Mouse (Mus musculus): Measurements from ENCODE around the gene Irf5. TPM values are rescaled to one million over a fixed set of nuclear protein-coding genes. Genes with fewer than 3 reads are reported as not detected.

The Irf5 gene
- polyA plus RNA-seq, 1 experiment from 2014 or later, result 8.5 TPM

GRCm38 (mm10) chr6:29580770-29581169 lies 54.3 kb downstream of the Irf5 start:
- peaks cover 12% of the 10 kb centered on the region for H3K36me3 ChIP-seq (ENCODE audit: control insufficient read depth, insufficient read depth, low read length)
- H3K27me3 ChIP-seq (replicated peaks; ENCODE audit: control insufficient read depth, insufficient read depth, low read length), result no peaks in the 10 kb centered on the region
- no peak overlapping the region for H3K27ac ChIP-seq (ENCODE audit: low read length)
- H3K9me3 ChIP-seq (ENCODE audit: control insufficient read depth, low read length), result no peaks in the 10 kb centered on the region
- no peak overlapping the region for H3K4me2 ChIP-seq (ENCODE audit: low read depth, low read length)
- no peaks in the 10 kb centered on the region for H3K4me1 ChIP-seq (ENCODE audit: control insufficient read depth, insufficient read depth, low read length)
- H3K9ac ChIP-seq (ENCODE audit: low read depth, low read length), result no peak overlapping the region
- no peak for ATAC-seq
- WGBS, result 88% methylated on average over 1 of the region's 1 CpGs
- no peak overlapping the region for H3K4me3 ChIP-seq (ENCODE audit: low read length)

- H3K4me1 ChIP-seq (ENCODE audit: control insufficient read depth, insufficient read depth, low read length), result no peaks in the 10 kb centered on the region
- H3K27ac ChIP-seq (ENCODE audit: low read length), result no peak overlapping the region
- no peak for ATAC-seq
- H3K9me3 ChIP-seq (ENCODE audit: control insufficient read depth, low read length), result no peaks in the 10 kb centered on the region
- no peaks in the 10 kb centered on the region for H3K27me3 ChIP-seq (replicated peaks; ENCODE audit: control insufficient read depth, insufficient read depth, low read length)
- H3K4me3 ChIP-seq (ENCODE audit: low read length), result no peak overlapping the region
- 93% methylated on average over 3 of the region's 3 CpGs for WGBS
- H3K4me2 ChIP-seq (ENCODE audit: low read depth, low read length), result no peak overlapping the region
- peaks cover 12% of the 10 kb centered on the region for H3K36me3 ChIP-seq (ENCODE audit: control insufficient read depth, insufficient read depth, low read length)
- no peak overlapping the region for H3K9ac ChIP-seq (ENCODE audit: low read depth, low read length)
These were observed 54.8 kb downstream of the Irf5 start for GRCm38 (mm10) chr6:29581202-29581601.

Other genes starting within 250 kb of the Irf5 start
- 0.13 and 0.29 TPM in 2 replicates for gene Fam71f2, start 247.0 kb upstream of the Irf5 start, polyA plus RNA-seq (2015; fragmentation: Nextera tagmentation; extraction: Ambion mirVana)
- gene Fam71f1, start 207.5 kb upstream of the Irf5 start, polyA plus RNA-seq (2015; fragmentation: Nextera tagmentation; extraction: Ambion mirVana), result not detected in 2 replicates
- gene Calu, start 178.6 kb upstream of the Irf5 start, polyA plus RNA-seq (2015; fragmentation: Nextera tagmentation; extraction: Ambion mirVana), result 276 and 282 TPM in 2 replicates
- 0.27 and 0.40 TPM in 2 replicates for gene Opn1sw, start 138.2 kb upstream of the Irf5 start, polyA plus RNA-seq (2015; fragmentation: Nextera tagmentation; extraction: Ambion mirVana)
- 5.5 and 6.5 TPM in 2 replicates for gene Ccdc136, start 130.3 kb upstream of the Irf5 start, polyA plus RNA-seq (2015; fragmentation: Nextera tagmentation; extraction: Ambion mirVana)
- gene Flnc, start 93.4 kb upstream of the Irf5 start, polyA plus RNA-seq (2015; fragmentation: Nextera tagmentation; extraction: Ambion mirVana), result 6.1 and 7.3 TPM in 2 replicates
- gene Atp6v1f, start 58.9 kb upstream of the Irf5 start, polyA plus RNA-seq (2015; fragmentation: Nextera tagmentation; extraction: Ambion mirVana), result 358 and 362 TPM in 2 replicates
- gene Atp6v1fnb, start 55.2 kb upstream of the Irf5 start, polyA plus RNA-seq (2015; fragmentation: Nextera tagmentation; extraction: Ambion mirVana), result 0.38 TPM in 1 of 2 replicates, not detected in the other
- 10.9 and 12.0 TPM in 2 replicates for gene Kcp, start 18.7 kb upstream of the Irf5 start, polyA plus RNA-seq (2015; fragmentation: Nextera tagmentation; extraction: Ambion mirVana)
- 69.7 and 71.3 TPM in 2 replicates for gene Tnpo3, start 83.3 kb downstream of the Irf5 start, polyA plus RNA-seq (2015; fragmentation: Nextera tagmentation; extraction: Ambion mirVana)
- 0.98 and 2.6 TPM in 2 replicates for gene Tspan33, start 167.6 kb downstream of the Irf5 start, polyA plus RNA-seq (2015; fragmentation: Nextera tagmentation; extraction: Ambion mirVana)
- 18.8 and 18.9 TPM in 2 replicates for gene Smo, start 208.9 kb downstream of the Irf5 start, polyA plus RNA-seq (2015; fragmentation: Nextera tagmentation; extraction: Ambion mirVana)
- gene Ahcyl2, start 241.4 kb downstream of the Irf5 start, polyA plus RNA-seq (2015; fragmentation: Nextera tagmentation; extraction: Ambion mirVana), result 80.5 and 91.5 TPM in 2 replicates

All from intestine, embryonic 16.5 days (tissue).